Mouse (Mus musculus) spleen, adult 18-20 months (tissue): ENCODE results near the gene Olfr568.

ENCODE experiments used
- DNase-seq, 2 experiments: peaks; one replicate each; pipeline ENCODE4 v3.0.0; 2022; ENCODE audit warnings: mixed read lengths in 2 of 2

Gene Olfr568

DNA sequence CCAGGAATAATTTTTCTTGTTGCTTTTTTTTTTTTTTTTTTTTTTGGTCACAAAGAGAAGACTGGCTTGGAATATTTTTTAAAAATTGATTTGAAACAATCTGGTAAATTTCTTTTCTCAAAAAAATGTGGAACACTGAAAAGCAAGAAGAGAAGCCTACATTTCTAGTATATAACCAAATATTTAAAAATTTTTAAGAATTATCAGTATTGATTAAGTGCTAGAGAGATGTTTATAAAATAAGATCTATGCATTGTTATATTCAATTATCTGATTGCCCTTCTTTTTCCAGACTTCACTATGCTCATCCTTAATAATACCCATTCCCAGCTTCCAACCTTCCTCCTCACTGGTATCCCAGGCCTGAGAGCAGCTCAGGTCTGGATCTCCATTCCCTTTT is at the start of gene Olfr568:
Gene Olfr568, plus strand, starts transcription at position 301 of the 400 bp plus-strand sequence.
- DNase-seq = no peak

DNA sequence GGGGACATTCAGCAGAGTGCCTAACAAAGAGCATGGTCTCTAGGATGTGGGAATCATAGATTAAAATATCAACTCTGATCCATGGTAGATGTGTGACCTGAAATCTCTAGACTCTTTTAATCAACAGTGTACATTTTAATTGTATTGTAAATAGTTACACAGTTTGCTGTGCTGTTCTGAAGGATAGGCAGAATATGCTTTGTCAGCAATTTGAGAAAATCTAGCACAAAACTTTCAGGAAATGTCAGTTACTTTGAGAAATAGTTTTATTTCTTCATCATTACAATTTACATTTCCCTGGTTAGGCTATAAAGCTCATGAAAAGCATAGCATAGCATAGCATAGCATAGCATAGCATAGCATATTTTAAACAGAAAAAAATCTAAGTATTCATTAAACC is 21.1 kb upstream of the Olfr568 start:
- no peak for DNase-seq

GRCm38 (mm10) chr7:102858665-102859064 is 18.3 kb upstream of the Olfr568 start, which contains the start of gene Olfr566:
Gene Olfr566, minus strand, starts transcription at chr7:102858765.
- DNase-seq = no peak

GRCm38 (mm10) chr7:102890782-102891181 is 13.9 kb downstream of the Olfr568 start, which contains the start of gene Olfr569:
Gene Olfr569, minus strand, starts transcription at chr7:102890882.
- no peak for DNase-seq

GRCm38 (mm10) chr7:102915261-102915660 is 38.3 kb downstream of the Olfr568 start:
- DNase-seq = no peak

GRCm38 (mm10) chr7:102916405-102916804 is 39.5 kb downstream of the Olfr568 start:
- no peak for DNase-seq

DNA sequence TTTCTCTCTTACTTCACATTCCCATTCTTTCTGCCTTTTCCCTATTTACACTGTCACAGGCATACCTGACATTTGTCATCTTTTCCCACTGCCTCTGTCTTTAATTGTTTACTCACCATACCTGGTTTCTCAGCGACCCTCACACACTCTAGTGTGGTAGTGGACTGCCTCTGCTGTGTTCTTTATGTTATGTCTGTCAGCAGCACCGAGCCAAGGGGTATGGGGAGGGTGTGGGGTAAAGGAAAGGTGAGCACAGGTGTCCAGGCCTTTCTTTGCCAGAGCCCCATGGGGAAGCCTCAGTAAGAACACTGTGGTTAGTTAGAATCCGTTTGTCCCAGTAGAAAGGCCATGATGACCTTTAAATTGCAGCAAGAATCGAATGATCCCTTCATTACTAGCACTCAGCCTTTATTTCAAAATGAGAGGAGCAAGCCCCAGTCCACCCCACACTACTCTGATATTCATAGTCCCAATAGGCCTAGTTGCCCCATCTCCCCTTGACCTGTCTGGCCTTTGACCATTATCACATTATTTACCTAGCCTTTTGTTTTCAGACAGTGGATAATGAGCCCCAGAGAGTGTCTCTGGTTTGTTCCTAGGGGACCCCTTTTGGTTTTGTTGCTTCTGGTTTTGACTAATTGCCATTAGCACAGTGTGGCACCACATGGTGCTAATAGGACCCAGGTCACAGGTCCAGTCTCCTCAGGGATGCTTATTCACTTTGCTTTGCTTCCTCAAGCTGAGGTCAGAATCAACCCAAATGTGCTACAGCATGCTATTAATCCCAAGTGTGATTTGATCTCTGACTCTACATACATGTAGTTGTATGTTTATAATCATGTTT is 40.3 kb downstream of the Olfr568 start, which contains the start of gene Olfr571:
Gene Olfr571, minus strand, starts transcription at position 505 of the 844 bp plus-strand sequence.
- DNase-seq = no peak

- DNase-seq = no peak
Observed at GRCm38 (mm10) chr7:102919632-102920031, 42.7 kb downstream of the Olfr568 start.

DNA sequence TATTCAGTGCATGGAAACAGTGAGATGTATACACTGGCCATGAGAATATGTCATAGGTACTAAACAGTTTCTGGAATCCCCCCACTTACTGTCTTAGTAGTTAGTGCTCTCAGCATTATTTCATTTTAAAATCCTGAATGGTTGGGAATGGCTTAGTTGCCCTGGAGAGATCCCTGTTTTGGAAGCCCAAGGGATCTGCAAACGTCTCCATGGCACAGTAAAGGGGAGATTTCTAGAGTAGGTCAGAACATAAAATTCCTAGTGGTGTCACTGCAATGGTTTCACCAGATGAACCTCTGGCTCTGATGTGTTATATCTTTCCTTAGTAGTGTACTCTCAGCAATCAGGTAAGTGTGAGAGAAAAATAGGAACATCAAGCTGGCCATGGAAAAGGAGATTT is 47.2 kb downstream of the Olfr568 start, which contains the start of gene Olfr572:
Gene Olfr572, plus strand, starts transcription at position 301 of the 400 bp plus-strand sequence.
- no peak for DNase-seq

- DNase-seq = no peak
Observed at GRCm38 (mm10) chr7:102927105-102927504, 50.2 kb downstream of the Olfr568 start.
